Mouse (Mus musculus) CH12.LX (cell line): ENCODE measurements around the gene Zfp964.

Experiments
- CHD1 ChIP-seq: IDR thresholded peaks from 2 replicates; pipeline ENCODE4 v1.6.1; 2012; ENCODE audit warnings: low read depth, low read length, improper control_type of control experiment, inconsistent platforms
- CTCF ChIP-seq, 2 experiments: IDR thresholded peaks in 1 of 2; conservative IDR thresholded peaks in 1 of 2; 2 replicates each; pipeline ENCODE4 v1.5.1; 2011 to 2012; ENCODE audit warnings: low read depth in 2 of 2, low read length in 2 of 2, improper control_type of control experiment in 1 of 2, inconsistent platforms in 1 of 2, mild to moderate bottlenecking in 1 of 2, moderate library complexity in 1 of 2
- ELF1 ChIP-seq: IDR thresholded peaks from 2 replicates; pipeline ENCODE4 v1.6.1; 2014; ENCODE audit warnings: low read depth, mild to moderate bottlenecking, inconsistent platforms, low read length, improper control_type of control experiment
- MXI1 ChIP-seq: IDR thresholded peaks from 2 replicates; pipeline ENCODE4 v1.6.1; 2011; ENCODE audit warnings: mild to moderate bottlenecking, low read depth, low read length, improper control_type of control experiment
- MYC ChIP-seq: IDR thresholded peaks from 2 replicates; pipeline ENCODE4 v1.6.1; 2011; ENCODE audit warnings: low read depth, mild to moderate bottlenecking, improper control_type of control experiment, low read length
- NELFE ChIP-seq: IDR thresholded peaks from 2 replicates; pipeline ENCODE4 v1.6.1; 2011; ENCODE audit warnings: low read depth, low read length, improper control_type of control experiment
- POLR2A ChIP-seq: IDR thresholded peaks from 2 replicates; pipeline ENCODE4 v1.6.1; 2011; ENCODE audit warnings: low read depth, mild to moderate bottlenecking, improper control_type of control experiment, low read length
- TCF12 ChIP-seq: IDR thresholded peaks from 2 replicates; pipeline ENCODE4 v1.6.1; 2014; ENCODE audit warnings: low read depth, mild to moderate bottlenecking, inconsistent platforms, low read length, improper control_type of control experiment

DNA sequence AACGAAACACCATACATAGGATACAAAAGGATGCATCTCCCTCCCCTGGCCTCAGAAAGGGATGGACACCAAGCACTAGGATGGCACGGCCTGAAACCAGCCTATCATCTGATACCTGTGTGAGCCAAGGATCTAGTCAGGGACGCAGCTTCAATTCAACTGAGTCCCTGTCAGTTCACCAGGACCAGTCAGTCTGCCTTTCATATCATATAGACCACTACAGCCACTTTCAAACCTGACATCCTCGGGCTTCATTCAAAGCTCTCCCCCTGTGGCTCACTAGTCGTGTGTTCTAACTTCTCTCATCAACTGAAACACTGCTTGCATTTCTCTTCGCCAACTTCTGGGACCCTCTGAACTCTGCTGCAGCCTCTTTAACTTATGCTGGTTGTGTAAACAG is 61.1 kb downstream of the Zfp964 start:
- TF ChIP-seq ELF1 (no peak), MXI1 (no peak), CTCF (conservative IDR thresholded peaks at IDR 0.05 in 1 of 2, IDR thresholded peaks at IDR 0.05 in 1 of 2; ENCODE audit: low read depth in 2 of 2, low read length in 2 of 2) (no peak), CHD1 (no peak), TCF12 (no peak), POLR2A (no peak), MYC (no peak), NELFE (no peak)
